Mouse (Mus musculus): Measurements from ENCODE around the gene Spo11.

DNA sequence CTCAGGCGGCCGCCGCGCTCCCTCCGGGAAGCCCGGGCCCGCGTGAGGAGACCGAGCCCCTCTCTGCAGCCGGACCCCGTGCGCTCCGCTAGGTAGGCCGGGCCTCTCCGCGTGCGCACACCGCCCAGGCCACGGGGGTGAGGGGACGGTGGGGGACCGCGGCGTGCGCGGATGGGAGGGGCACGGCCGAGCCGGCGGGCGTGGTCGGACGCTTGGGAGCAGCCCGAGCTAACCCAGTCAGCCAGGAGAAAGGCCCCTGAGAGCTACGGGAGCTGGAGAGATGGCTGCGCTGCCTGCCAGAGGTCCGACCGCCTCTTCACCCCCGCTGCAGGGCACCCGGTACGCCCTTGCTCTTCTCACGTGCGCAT lies 22.8 kb downstream of the Spo11 start:
- TF ChIP-seq POLR2A (IDR thresholded peaks at IDR 0.05; ENCODE audit: control insufficient read depth, low read depth, low read length) (no peak), CTCF (IDR thresholded peaks at IDR 0.05; ENCODE audit: control insufficient read depth, insufficient read depth, insufficient replicate concordance, low read depth, low read length) (no peak)

All from testis, adult 2 months (tissue).